Mouse (Mus musculus) spleen, postnatal 14 days (tissue): Measurements from ENCODE around the gene Pcsk1.

Experiments
- DNase-seq, 2 experiments: peaks; one replicate each; pipeline ENCODE4 v3.0.0; 2021 to 2022; ENCODE audit warnings: low spot score in 2 of 2

The Pcsk1 gene

DNA sequence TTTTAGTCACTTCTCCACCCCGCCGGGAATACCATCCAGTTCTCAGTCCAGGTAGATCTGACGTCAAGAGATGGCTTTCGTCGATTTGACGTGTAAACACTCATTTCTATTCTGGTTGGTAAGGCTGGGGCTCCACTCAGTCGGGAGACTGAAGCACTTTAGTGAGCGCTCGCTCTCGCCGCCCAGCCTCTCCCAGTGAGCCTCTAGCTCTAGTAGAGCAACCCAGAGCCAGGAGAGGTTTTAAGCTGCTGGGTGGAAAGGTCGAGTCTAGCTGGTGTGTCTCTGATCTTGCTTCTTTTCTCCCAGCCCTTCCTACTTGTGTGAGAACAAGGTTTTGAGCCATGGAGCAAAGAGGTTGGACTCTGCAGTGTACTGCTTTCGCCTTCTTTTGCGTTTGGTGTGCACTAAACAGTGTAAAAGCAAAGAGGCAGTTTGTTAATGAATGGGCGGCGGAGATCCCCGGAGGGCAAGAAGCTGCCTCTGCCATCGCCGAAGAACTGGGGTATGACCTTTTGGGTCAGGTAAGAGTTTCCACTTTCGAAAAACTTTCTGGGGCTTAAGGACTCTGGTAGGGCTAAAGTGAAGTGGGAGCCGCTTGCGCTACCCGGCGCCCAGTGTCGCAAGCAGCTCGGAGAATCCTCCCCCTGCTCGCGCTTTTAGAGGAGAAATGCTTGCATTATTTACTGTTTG is at the start of gene Pcsk1:
Pcsk1 (plus strand) TSS at position 106 of the 690 bp plus-strand sequence.
- DNase-seq: no peak

DNA sequence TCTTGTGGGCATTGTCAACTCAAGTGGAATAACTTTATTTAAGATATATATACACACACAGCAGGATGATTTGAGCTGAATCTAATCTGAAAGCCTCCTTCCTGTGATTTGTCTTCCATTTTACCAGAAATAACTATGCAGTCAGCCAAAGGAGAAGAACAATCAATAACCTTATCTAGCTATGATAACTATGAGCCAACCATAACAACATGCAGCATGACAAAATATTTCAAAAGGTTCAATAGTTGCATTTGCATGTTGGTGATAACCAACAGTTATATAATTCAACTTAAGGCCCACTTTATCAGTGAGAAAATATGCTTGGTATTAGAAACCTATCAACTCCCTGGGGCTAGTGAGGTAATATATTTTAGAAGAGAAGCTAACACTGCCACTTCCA is 30.8 kb upstream of the Pcsk1 start:
- no peak for DNase-seq

DNA sequence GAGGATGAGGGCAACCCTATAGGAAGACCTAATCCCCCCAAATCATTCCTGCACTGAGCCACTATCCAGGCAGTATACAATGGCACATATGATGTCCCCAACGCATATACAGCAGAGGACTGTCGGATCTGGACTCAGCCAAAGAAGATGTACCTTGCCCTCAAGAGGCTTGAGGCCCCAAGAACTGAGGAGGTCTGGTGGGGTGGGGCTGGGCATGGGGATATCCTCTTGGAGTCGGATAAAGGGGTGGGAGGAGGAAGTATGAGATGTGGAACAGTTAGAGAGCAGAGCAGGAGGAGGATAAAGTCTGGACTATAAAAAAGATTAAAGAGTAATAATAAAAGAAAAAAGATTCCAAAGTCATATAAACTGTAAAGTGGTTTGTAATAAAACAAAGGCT is 25.7 kb upstream of the Pcsk1 start:
- DNase-seq: no peak

DNA sequence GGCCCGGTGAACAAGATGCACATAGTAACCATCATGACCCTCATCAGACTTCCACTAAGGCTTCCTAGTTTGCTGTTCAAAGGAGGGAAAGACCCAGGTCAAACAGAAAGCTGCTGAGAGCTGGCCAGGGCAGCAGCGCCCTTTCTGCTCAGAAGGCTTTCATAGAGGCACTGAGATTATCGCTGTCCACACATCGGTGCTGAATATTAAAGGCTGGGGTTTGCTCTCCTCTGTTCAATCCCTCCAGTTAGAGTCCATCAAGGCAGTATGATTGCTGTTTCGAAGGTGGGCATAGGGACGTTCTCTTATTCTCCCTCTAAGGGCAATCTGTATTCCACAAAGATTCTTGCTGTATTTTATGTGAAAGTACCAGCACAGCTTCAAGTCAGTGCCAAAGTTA is 1.0 kb upstream of the Pcsk1 start:
- DNase-seq: no peak

DNA sequence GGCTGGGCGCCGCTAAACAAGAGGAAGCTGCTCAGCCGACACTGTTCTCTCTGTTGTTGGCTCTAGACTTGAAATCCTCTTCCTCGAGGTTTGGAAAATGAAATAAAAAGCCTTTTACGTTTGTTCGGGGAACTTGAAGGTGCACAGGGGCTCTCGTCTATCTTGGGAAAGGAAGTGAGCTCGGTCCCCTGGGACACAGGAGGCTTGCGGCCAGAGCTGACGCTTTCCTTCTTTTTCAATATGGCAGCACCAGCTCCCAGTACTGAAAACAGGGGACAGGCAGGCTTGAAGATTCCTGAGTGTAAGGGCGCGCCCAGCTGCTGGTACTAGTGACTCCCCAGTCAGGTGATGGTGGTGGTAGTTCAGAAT is 769 bp downstream of the Pcsk1 start:
- no peak for DNase-seq

DNA sequence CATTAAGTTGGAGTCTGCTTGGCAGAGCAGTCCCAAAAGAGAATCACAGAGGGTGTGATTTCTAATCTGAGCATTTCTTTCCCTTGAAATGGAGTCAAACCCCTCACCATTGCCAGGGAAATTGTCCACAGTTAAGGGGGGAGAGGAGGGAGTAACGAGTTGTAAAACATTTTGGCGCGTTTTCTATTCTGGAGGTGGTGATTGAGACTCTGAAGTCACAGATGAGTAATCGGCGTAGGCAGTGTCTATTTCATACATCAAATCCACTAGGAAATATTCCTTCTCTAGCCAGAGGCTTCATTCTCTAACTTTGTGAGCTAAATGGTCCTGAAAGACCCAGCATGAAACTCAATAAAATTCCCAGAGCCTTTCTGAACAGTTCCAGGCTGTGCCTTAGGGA is 1.4 kb downstream of the Pcsk1 start:
- no peak for DNase-seq

DNA sequence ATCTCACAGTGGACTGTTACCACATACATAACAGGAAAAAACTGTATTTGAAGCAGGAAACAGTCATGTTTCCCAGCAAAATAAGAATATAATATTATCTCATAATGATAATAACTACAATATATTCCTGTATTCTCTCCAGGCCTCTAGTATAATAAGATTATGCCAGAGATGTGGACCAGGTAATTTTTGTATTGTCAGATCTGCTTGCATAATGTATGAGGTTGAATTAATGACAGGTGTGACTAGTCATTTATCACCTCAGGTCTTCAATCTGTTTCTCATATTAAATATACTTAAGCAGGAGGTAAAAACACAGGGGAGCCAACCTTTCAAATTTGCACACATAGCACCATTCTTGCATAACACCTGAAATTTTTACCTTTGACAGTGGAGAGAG is 5.9 kb downstream of the Pcsk1 start:
- DNase-seq: no peak

DNA sequence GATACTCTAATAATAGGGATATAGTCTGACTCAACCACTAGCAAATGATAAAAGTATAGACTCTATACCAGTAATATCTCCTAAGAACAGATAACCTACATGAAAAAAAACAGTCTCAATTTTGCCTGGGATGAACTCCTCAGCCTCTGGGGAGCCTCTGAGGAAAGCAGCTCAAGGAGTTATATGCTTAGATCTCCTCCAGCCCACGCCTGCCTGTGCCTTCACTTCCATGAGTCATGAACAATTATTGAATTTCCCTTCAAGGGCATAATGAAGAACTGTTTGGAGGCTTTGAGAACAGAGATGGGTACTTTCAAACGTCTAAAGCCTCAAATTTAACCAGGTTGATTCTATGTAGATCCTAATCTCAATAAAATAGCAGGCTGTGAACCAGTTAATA is 23.5 kb downstream of the Pcsk1 start:
- DNase-seq: no peak

DNA sequence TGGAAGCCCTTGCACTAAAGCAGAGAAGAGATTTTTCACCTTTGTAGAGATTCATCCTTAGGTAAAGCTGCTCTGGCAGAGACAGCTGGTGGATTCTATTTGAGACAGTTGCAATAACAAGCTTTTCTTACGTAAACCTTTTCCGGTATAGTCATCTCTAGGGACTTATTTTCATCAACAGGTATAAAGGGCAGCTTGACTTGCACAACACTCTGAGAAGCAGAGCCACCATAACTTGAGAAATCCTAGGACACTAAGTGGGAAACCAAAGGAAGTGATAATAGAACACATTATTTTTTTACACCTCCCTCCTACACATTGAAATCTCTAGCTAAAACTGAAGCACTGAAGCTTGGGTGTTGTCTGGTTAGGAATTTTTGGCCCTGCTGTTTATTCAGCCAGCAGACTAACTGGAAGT is 24.4 kb downstream of the Pcsk1 start:
- no peak for DNase-seq

DNA sequence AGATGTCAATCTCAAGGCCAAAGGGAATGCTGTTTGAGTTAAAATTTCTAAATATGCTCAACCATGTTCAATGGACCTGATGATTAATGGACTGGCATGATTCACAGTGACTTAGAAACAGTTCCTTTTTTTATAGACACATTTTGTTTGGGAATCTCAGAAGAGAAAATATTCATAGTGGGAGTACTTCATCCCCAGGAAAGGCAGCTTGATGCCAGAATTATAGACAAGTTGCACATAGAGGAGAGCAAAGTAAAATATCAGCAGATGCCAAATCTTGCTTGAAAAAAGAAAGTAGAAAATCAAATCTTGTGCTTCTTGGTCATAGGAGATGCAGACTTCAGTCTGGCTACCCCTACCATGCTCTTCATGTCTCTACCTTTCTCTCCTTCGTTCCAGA is 25.2 kb downstream of the Pcsk1 start:
- no peak for DNase-seq

DNA sequence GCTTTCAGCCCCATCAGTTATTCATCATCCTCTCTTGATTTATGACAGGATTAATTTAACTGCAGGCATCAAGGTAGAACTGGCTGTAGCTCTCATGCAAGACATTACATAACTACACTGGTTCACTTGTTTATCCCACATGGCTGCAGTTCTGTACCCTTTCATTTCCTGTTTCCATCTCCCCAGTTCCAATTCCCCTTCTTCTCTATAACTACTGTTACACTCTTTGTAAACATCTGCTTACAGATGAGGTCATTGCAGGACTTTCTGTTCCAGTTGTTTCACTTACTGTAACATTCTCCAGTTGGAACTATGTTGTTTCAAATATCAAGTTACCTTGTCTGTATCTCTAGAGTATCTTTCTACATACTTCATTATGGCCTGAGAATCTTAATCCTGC is 46.2 kb downstream of the Pcsk1 start:
- DNase-seq: no peak

DNA sequence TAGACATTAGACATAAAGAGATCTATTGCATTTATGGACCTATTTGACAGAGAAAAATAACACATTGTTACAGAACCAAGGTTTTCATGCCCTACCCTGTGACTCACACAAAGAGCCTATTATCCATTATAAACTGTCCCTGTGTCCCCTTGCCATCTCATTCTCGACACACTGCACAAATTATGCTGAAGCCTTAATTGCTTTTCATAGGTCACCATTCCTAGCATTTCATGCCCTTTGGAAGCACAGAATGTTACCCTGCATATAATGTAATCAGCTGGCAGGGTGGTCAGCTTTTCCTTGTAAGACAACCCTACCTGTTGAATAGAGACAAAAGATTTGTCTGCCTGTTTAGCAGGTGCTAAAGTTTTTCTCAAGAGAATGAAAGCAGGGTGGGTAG is 71.0 kb downstream of the Pcsk1 start:
- no peak for DNase-seq

DNA sequence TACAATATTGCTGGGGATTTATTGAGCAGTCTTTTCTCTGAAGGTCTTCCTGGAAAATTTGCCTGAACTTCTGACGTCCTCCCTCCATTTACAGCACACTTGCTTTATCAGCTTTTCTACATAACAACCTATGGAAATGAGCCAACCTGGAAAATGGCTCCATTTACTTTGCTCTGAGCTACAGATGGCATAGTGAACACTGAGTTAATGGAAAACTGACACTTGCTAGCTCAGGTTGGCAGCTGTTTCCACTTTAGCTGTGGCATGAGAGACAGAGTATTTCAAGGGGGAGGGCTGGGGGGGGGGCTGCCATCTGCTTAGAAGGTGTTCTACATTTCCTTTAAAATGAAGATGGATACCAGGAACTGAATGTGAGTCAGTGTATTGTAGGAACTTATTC is 73.8 kb downstream of the Pcsk1 start:
- no peak for DNase-seq
